Mouse (Mus musculus): ENCODE measurements around the gene Phf5a. TPM values are rescaled to one million over a fixed set of nuclear protein-coding genes. Genes with fewer than 3 reads are reported as not detected.

Gene Phf5a
- total RNA-seq, 2 experiments from 2014 or later, result 36.5 to 37.1 TPM

DNA sequence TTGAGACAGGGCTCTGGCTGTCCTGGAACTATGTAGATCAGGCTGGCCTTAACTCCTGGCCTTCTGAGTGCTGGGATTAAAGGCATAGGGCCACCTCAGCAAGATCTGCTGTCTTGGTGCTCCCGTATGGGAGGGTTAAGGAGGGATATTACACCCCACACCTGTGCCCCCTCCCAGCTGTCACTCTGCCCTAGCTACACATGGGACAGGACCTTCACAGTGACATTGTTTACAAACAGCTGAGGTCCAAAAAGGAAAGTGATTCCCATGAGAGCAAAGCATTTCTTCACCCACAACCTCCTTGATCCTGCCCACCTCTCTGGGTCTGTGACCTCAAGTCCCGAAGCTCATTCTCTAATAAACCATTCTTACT lies 42.5 kb downstream of the Phf5a start:
- no peak for DNase-seq

DNA sequence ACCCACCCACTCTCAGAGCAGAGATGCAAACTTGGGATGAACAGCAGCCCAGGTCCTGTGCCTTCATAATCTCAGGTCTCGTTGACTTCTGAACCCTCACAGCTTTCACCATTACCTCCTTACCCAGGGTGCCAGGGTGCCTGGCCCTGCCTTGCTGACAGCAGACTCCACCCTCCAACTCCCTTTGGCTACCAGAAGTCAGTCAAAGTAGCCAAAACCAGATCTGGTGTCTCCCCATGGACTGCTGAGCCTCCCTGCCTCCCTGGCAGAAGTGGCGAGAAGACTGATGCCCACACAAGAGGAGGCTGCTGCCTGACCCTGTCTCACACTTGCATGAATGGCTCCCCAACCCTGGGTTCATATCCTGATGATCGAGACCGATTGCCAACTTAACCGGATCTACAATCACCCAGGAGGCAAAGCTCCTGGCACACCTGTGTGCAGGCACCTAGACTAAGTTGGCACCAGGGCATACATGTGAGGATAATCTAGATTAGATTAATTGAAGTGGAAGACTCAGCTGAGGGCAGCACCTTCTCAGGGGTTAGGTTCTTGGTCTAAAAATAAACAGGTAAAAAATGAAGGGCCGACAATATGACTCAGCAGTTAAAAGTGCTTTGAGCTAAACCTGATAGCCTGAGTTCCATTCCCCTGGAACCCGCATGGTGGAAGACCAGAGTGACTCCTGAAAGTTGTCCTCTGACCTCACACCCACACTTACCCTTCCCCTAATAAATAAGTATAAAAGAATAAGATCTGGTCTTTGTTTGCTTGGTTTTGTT lies 43.1 kb downstream of the Phf5a start:
- no peak for DNase-seq

DNA sequence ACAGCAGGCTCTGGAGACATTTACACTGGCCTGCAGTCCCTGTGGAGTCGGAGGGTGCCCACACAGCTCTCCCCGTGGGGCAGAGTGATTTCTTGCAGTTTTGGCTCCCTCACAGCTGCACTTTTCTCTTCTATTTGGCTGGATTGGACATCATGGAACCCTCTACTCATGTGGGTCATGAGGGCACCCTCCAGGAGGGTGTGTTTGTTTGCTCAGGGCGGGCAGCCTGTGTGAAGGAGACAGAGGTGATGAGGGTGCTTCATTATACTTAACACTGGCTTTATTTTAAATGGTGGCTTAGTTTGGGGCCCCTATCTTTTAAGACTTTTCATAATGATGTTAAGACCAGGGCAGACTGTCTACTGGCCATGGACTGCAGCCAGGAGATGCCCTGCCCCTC lies 46.9 kb downstream of the Phf5a start:
- DNase-seq, result no peak

DNA sequence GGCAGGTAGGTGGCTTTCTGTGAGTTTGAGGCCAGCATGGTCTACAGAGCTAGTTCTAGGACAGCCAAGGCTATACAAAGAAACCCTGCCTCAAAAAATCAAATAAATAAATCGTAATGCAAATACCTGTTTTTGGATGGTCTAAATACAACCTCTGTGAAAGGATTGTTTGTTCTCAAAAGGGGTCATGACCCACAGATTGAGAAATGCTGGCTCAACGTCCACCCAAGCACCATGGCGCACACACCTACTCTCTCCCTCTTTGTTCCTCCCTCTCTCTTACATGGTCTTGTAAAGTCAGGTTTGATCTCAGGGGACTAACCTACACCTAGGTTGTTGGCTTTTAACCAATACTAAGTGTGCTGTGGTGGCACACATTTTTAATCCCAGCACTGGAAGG lies 49.1 kb downstream of the Phf5a start:
- DNase-seq, result no peak

DNA sequence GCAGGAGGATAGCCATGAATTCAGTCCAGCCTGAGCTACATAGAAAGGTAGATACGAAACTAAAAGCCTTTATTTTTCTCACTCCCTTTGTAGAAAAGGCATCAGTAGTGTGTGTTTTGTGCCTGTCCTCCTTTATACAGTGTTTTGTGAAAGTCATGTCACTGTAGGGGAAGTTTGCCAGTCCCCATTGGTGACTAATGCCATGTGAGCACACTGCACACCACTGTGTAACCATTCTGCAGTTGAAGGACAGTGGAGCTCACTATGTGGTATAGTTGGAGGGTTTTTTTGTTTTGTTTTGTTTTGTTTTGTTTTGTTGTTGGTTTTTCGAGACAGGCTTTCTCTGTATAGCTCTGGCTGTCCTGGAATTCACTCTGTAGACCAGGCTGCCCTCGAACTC lies 53.3 kb downstream of the Phf5a start:
- DNase-seq, result no peak

DNA sequence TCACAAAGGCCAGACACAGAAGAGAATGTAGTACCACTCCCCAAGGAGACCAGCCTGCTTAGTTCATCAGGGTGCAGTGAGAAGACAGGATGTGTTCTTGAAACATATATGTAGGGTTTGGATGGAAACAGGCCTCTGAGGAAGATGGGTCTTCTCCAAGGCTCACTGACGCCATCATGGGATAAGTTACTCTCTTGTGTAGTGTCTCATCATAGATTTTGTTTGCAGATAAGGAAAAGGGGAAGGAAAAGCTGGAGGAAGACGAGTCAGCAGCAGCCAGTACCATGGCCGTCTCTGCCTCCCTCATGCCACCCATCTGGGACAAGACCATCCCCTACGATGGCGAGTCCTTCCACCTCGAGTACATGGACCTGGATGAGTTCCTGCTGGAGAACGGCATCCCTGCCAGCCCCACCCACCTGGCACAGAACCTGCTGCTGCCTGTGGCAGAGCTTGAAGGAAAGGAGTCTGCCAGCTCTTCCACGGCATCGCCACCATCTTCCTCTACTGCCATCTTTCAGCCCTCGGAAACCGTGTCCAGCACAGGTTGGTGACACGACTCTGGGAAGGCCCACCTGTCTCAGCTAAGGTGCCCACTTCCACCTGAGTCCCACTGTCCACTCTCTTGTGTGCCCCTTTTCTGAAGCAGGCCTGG lies 56.9 kb downstream of the Phf5a start:
- DNase-seq, result peak in 1 of 2 experiments; percentile 35

Other genes with a start within 250 kb of the Phf5a start
- gene L3mbtl2, start 208.0 kb downstream of the Phf5a start, total RNA-seq (2021), result 10 to 100 TPM; 11.9 to 14.1 TPM
- gene Chadl, start 174.6 kb downstream of the Phf5a start, total RNA-seq (2021), result 1 to 10 TPM in 1 of 2 experiments, under 1 TPM in 1; 0.92 to 2.2 TPM
- gene Zc3h7b, start 126.9 kb downstream of the Phf5a start, total RNA-seq (2021), result 10 to 100 TPM; 57.2 to 68.1 TPM
- 10 to 100 TPM; 29.4 to 30.4 TPM for gene Rangap1, start 126.4 kb downstream of the Phf5a start, total RNA-seq (2021)
- 10 to 100 TPM; 67.5 to 73.0 TPM for gene Tef, start 69.5 kb downstream of the Phf5a start, total RNA-seq (2021)
- gene Tob2, start 13.1 kb downstream of the Phf5a start, total RNA-seq (2021), result 100 to 1,000 TPM; 103 to 127 TPM
- 1,000 to 10,000 TPM; 2,055 to 2,104 TPM for gene Aco2, start 398 bp upstream of the Phf5a start, total RNA-seq (2021)
- 10 to 100 TPM in 1 of 2 experiments, 1 to 10 TPM in 1; 7.8 to 10.7 TPM for gene Polr3h, start 54.3 kb upstream of the Phf5a start, total RNA-seq (2021)
- 10 to 100 TPM; 54.7 to 62.7 TPM for gene Csdc2, start 64.8 kb upstream of the Phf5a start, total RNA-seq (2021)
- 10 to 100 TPM; 24.7 to 31.4 TPM for gene Pmm1, start 89.0 kb upstream of the Phf5a start, total RNA-seq (2021)
- not detected for gene 1700029P11Rik, start 108.6 kb upstream of the Phf5a start, total RNA-seq (2021)
- 10 to 100 TPM; 24.6 to 25.3 TPM for gene Xrcc6, start 115.9 kb upstream of the Phf5a start, total RNA-seq (2021)
- gene Desi1, start 162.0 kb upstream of the Phf5a start, total RNA-seq (2021), result 10 to 100 TPM; 25.1 to 29.0 TPM
- gene Snu13, start 175.7 kb upstream of the Phf5a start, total RNA-seq (2021), result 10 to 100 TPM; 47.3 to 53.5 TPM
- gene 4930407I10Rik, start 187.2 kb upstream of the Phf5a start, total RNA-seq (2021), result not detected
- not detected for gene Mei1, start 198.1 kb upstream of the Phf5a start, total RNA-seq (2021)